Mouse (Mus musculus) mature B cell (primary cell): ENCODE results near the gene Ptpre.
"Not testable (repeated sequence)": the region's sequence is repeated elsewhere in the genome, so short reads cannot be mapped to it uniquely, and the experiment has no call there.

Experiments used
- in situ Hi-C: fragments of 300-500 bp; cut with MboI; formaldehyde crosslinking; loops from 2 replicates; pipeline ENCODE4 v1.14.3; 2019

Ptpre gene

GRCm38 (mm10) chr7:135534548-135535189, 2.6 kb upstream of the Ptpre start:
- in situ Hi-C loops: no loop called here

DNA sequence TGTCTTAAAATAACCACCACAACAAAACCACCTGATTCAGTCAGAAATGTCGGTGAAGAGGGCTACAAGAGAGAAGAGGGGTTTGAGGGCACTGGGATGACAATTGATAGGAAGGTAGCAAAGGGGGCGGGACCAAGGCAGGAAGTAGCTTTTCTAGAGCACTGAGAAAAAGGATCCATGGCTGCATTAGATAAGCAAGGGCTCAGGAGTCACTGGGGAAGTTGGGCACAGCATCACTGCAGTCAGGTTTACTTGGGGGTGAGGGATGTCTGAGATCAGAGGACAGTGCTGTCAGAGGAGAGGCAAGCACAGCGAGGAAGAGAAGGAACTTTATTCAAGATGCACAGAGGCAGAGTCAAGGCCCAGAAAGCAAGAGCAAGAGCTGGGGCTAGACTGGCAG, 1.4 kb upstream of the Ptpre start:
- in situ Hi-C loops: no loop called here

DNA sequence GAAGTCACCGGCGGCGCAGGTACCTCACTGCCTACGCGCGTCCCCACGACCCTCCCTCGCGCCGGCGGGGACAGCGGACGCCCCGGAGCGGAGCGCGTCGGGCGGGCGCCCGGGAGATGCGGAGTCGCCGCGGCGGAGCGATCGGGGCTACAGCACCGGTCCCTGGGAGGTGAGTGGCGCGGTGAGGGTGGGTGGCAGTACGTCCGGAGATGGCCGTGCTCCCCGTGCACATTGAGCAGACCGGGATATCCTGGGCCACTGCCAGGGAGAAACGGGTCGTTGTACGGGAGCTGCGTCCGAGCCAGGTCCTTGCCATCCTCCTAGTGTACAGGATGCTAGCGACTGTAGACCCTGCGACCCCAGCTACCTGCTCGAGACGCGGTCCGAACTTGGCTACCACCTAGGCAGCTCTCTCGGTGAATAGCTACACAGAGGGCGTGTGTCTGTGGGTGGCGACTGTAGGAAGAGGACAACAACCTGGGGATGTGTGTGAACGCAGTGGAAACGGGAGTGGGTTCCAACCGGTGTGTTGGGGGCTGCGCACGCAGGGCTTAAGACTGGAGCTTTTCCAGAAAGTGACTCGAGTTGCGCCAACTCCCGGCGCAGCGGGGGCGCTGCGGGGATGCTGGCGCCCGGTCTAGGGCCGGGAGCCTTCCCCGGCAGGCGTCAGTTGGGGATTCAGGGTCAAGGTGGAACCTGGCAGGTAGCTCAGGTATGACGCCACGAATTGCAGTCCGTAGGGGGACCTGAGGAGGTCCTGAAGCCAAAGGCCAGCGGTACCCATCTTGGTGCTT, 864 bp downstream of the Ptpre start:
- in situ Hi-C loops: no loop called here

DNA sequence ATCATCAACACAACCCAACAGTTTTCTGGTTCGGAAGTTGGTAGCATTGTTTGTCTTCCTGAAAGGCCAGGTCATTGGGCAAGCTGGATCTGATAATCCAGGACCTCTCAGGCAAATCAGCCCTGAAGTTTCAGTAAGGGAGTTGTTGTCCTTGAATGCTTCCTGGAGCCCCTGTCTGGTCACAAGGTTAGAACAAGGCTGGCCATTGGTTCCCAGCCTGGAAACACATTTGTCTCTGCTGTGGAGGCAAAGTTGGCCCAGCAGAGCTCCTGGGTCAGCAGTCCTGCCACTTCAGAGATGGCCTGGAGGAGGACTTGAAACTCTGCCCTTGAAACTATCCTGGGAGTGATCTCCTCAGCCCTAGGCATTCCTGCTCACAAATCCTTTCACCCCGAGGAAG, 2.1 kb downstream of the Ptpre start:
- in situ Hi-C loops: no loop called here

DNA sequence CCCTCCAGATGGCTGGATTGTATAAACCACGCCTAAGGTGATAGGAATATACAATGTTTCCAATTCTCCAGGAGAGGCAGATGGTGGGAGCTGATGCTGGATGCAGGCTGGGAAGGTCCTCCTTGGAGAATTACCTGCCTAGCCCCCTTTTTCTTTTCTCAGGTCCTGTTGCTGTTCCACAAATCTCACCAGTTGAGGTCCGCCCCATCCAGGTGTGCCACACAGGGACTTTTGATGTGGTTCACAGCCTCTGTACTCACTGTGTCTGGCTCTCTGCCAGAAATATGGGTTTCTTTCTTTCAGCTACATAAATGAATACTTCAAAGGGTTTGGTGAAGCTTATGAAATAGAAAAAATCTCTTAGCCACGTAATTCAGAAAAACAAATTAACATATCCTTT, 5.0 kb downstream of the Ptpre start:
- in situ Hi-C loops: no loop called here

DNA sequence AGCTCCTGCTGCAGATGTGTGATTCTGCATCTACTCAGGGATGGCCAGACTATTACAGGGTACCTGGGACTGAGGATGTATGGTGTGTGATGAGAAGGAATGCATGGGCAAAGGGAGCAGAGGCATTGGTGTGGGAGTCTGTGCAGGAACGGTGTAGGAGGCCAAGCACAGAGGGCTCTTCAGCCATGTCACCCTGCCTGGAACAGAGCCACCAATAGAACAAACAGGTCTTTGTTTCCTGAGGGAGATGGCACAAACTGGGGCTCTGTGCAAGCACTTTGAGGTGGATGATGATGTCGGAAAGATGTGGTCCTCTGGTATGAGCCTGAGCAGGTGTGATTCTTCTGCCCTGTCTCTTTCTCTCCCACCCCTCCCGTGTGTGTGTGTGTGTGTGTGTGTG, 5.8 kb downstream of the Ptpre start:
- in situ Hi-C loops: no loop called here

GRCm38 (mm10) chr7:135544321-135544720, 7.0 kb downstream of the Ptpre start:
- in situ Hi-C loops: no loop called here

- in situ Hi-C loops: no loop called here
Observed at GRCm38 (mm10) chr7:135545957-135546356, 8.7 kb downstream of the Ptpre start.

GRCm38 (mm10) chr7:135546530-135546929, 9.2 kb downstream of the Ptpre start:
- in situ Hi-C loops: no loop called here

- in situ Hi-C loops: no loop called here
Observed at GRCm38 (mm10) chr7:135548434-135548833, 11.2 kb downstream of the Ptpre start.

DNA sequence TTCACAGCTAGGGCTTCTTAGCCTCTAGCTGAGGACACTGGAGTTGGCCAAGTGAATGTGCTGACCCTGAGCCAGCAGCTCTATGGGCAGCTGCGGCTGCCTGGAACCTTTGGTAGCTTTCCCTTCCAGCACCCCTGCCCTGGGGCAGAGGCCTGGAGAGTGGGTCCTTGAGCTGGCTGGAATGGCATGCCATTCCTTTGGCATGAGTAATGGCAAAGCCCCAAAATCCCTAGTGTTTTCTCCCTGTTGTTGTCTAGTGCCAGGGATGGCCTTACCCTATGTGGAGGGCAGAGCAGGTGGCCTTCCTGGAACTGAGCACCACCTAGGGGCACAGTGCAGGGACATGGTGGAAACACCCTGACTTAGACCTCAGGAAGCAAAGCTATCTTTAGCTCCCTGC, 14.3 kb downstream of the Ptpre start:
- in situ Hi-C loops: no loop called here

GRCm38 (mm10) chr7:135553550-135553949, 16.3 kb downstream of the Ptpre start:
- in situ Hi-C loops: no loop called here

DNA sequence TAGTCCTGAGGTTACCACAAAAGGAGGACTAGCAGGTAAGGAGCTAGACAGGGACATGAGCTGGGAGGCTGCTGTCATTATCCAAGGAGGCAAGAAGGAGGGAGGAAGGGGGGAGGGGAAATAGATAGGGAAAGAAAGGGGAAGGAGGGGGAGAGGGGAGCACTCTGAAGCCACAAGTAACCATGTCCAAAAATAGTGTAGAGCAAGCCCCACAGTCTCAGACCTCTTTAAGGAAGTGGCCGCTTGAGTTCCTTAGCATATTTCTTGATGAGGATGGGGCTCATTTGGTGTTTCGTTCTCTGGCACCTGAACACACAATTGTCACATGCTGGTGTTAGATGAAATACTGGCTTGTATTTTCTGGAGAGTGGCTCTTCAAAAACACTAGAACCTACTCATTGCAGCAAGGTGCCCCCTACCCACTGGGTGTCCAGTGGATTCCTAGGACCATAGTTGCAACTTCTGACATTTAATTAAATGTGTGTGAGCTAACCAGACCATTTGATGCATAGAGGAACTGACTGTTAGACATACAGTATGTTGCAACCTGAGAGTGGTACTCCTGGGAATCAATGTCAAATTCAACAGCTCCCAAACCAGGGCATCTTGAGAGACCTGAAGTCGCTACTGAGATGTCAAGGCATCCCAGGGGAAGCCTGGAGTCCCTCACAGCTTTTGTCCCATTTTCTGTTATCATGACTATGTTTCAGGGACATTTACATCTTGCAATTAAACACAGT, 19.6 kb downstream of the Ptpre start:
- in situ Hi-C loops: no loop called here

DNA sequence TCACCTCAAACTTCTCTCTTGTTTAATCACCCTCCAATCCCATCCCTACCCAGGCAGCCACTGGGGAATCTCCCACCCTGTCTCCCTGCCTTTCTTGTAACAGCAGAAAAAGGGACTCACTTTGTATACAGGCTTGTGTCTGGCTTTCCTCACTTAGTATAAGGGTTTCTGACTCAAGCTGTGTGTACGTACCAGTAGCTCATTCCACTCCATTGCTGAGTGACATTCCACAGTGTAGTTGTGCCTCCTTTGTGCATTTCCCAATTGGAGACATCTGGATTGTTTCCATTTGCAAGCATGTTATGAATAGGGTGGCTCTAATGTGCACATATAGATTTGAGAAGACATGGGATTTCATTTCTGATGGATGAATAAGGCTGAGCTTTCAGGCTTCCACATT, 23.0 kb downstream of the Ptpre start:
- in situ Hi-C loops: no loop called here

DNA sequence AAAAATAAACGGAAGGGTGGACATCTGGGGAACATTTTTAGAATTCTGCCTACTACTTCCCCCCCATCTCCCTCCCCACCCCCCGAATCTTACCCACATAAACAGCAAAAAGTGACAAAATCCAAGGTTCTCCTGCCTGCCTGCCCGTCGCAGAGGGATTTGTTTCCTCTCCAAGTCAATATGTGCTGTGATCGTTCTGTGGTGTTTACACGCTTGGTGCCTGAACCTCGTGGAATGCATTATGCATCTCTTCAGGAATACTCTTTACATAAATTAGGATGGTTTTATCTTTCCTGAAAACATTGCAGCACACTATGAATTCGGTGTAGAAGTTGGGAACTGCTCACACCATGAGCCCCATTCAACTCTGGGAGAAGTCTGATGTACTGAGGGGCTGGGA, 26.7 kb downstream of the Ptpre start:
- in situ Hi-C loops: no loop called here

GRCm38 (mm10) chr7:135566013-135566412, 28.7 kb downstream of the Ptpre start:
- in situ Hi-C loops: no loop called here

GRCm38 (mm10) chr7:135567582-135567981, 30.3 kb downstream of the Ptpre start:
- in situ Hi-C loops: no loop called here

DNA sequence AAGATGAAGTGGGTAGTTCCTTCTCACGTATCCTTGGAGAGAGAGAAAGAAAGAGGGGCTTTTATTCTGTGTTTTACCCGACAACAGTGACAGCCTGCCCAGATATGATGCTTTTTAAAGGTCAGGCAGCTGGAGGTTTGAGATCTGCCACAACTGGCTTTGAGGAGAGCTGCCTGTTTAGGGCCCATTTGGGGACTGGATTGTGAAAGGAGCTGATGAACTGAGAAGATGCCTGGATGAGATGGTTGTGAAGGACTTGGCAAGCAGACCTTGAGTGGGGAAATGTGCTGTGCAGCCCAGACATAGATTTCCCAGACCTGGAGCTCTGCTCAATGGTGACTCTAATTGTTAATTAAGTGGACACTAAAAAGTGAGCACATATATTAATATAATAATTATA, 31.3 kb downstream of the Ptpre start:
- in situ Hi-C loops: no loop called here

GRCm38 (mm10) chr7:135571392-135571791, 34.1 kb downstream of the Ptpre start:
- in situ Hi-C loops: no loop called here

GRCm38 (mm10) chr7:135571951-135572559, 34.8 kb downstream of the Ptpre start:
- in situ Hi-C loops: no loop called here

DNA sequence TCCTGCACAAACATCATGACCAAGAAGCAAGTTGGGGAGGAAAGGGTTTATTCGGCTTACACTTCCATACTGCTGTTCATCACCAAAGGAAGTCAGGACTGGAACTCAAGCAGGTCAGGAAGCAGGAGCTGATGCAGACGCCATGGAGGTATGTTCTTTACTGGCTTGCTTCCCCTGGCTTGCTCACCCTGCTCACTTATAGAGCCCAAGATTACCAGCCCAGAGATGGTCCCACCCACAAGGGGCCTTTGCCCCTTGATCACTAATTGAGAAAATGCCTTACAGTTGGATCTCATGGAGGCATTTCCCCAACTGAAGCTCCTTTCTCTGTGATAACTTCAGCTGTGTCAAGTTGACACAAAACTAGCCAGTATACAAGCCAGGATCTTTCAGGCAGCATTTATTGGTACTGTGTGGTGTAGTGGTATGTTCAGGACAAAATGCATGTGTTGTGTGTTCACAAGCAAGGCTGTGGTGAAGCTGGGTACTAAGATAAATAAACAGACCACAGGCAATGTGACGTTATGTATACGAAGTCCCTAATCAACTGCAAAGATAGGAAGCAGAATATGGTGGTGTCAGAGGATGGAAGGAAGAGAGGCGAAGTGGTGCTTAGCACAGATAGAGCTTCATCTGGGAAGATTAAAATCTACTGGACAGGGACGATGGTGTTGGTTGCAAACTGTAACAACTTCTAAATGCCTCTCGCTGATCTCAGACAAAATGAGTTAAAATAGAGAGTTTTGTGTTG, 38.2 kb downstream of the Ptpre start:
- in situ Hi-C loops: not testable (repeated sequence)

- in situ Hi-C loops: no loop called here
Observed at GRCm38 (mm10) chr7:135576329-135576728, 39.0 kb downstream of the Ptpre start.
